Mouse (Mus musculus) midbrain, embryonic 15.5 days (tissue): Measurements from ENCODE around the gene Ank2. TPM values are rescaled to one million over a fixed set of nuclear protein-coding genes. Genes with fewer than 3 reads are reported as not detected.
A peak's percentile ranks its signal among the peaks of the same experiment; 100 is the strongest.

Experiments used
- ATAC-seq: fragments of 200-750 bp; cut with Nextera tagmentation; replicated peaks from 2 replicates; pipeline ENCODE4 v1.8.0; 2017; ENCODE audit warnings: moderate TSS enrichment
- H3K27ac ChIP-seq: fragments of 300-500 bp; sonication (generic); 2 replicates; pipeline ENCODE4 v1.5.1; 2015; ENCODE audit warnings: mild to moderate bottlenecking, inconsistent platforms
- H3K27me3 ChIP-seq: fragments of 300-500 bp; sonication (generic); replicated peaks from 2 replicates; pipeline ENCODE4 v1.6.1; 2015; ENCODE audit warnings: inconsistent platforms
- H3K36me3 ChIP-seq: fragments of 300-500 bp; sonication (generic); replicated peaks from 2 replicates; pipeline ENCODE4 v1.6.1; 2015; ENCODE audit warnings: inconsistent platforms
- H3K4me1 ChIP-seq: fragments of 300-500 bp; sonication (generic); 2 replicates; pipeline ENCODE4 v1.6.1; 2015; ENCODE audit warnings: inconsistent platforms
- H3K4me2 ChIP-seq: fragments of 300-500 bp; sonication (generic); 2 replicates; pipeline ENCODE4 v1.6.1; 2015; ENCODE audit warnings: inconsistent platforms, mild to moderate bottlenecking, moderate library complexity
- H3K4me3 ChIP-seq: fragments of 300-500 bp; sonication (generic); 2 replicates; pipeline ENCODE4 v1.5.1; 2015; ENCODE audit warnings: mild to moderate bottlenecking, inconsistent platforms
- H3K9ac ChIP-seq: fragments of 300-500 bp; sonication (generic); 2 replicates; pipeline ENCODE4 v1.6.1; 2015; ENCODE audit warnings: mild to moderate bottlenecking, inconsistent platforms
- H3K9me3 ChIP-seq: fragments of 300-500 bp; sonication (generic); 2 replicates; pipeline ENCODE4 v1.6.1; 2016; ENCODE audit warnings: inconsistent platforms
- WGBS: fragments of 180-500 bp; shearing (Covaris S2); methylation state at CpG from one replicate; pipeline ENCODE4 v1.1.7; 2015; ENCODE audit warnings: mixed read lengths; 5-methylcytosine and 5-hydroxymethylcytosine counted together
- polyA plus RNA-seq: library from polyadenylated mRNA; unstranded; fragments of >200 nt; fragmentation: Nextera tagmentation; extraction: Ambion mirVana; gene quantifications from 2 replicates; pipeline ENCODE4 v1.2.1, GENCODE M21; 2015

Ank2 gene
- polyA plus RNA-seq, 1 experiment from 2014 or later: 216 TPM

DNA sequence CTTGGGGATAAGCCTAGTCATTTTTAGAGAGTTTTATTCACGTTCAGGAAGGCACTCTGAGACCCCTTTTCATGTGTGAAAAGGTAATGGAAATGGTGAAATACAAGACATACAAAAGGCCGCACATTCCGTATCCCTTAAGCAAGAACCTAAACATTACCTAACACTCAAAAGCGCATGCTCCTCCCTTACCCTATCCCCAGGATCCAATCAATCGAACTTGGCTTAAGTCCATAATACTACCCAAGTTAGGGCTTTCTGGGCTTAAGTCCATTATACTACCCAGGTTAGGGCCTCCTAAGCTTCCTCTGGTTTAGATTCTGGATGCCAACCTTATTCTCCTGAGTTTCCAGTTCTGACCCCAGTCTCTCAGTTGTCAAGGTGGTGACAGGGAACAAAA is 516.3 kb downstream of the Ank2 start:
- ATAC-seq: no peak
- H3K27ac ChIP-seq: no peak overlapping the region
- H3K27me3 ChIP-seq: no peaks in the 10 kb centered on the region
- no peaks in the 10 kb centered on the region for H3K9me3 ChIP-seq
- H3K4me2 ChIP-seq: no peak overlapping the region
- H3K9ac ChIP-seq: no peak overlapping the region
- H3K4me1 ChIP-seq: no peaks in the 10 kb centered on the region
- peaks cover 26% of the 10 kb centered on the region for H3K36me3 ChIP-seq
- no peak overlapping the region for H3K4me3 ChIP-seq
- WGBS: 89% methylated on average over 5 of the region's 5 CpGs

DNA sequence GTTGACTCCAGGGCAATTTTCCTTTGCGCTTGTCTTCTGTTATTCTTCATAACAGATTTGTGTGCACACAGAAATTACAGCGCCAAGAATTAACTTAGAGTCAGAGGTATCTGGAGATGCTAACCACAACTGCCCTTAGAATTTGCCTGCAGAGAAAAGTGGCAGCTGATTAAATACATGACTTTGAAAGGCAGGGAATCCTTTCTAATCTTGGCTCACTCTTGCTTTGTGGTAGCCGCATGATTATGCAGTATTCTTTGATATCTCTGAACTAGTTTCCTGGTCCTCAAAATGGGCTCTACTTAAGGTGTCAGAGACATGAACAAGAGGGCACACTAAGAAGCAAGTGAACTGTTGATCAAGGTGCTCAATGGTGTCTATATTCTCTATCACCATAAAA is 518.0 kb downstream of the Ank2 start:
- Histone ChIP-seq H3K4me1 (no peaks in the 10 kb centered on the region), H3K27me3 (no peaks in the 10 kb centered on the region), H3K9ac (no peak overlapping the region), H3K27ac (no peak overlapping the region), H3K4me2 (no peak overlapping the region), H3K9me3 (no peaks in the 10 kb centered on the region), H3K4me3 (no peak overlapping the region), H3K36me3 (peaks cover 17% of the 10 kb centered on the region)
- 86% methylated on average over 3 of the region's 3 CpGs for WGBS
- no peak for ATAC-seq

DNA sequence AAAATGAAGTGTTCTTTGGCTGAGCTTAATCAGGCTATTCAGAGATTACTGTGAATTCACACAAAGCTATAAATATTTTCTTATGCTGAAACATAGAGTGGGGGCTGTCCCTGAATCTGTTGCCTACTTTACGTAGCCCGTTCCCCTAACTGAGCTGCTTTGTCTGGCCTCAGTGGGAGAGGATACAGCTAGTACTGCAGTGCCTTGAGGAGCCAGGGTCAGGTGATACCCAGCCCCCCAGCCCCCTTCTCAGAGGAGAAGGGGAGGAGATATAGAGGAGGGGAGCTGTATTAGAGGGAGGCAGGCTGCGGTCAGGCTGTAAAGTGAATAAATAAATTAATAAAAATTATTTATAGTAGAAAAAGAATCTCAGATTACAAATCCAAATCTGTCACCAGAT is 519.5 kb downstream of the Ank2 start:
- ATAC-seq: peak; percentile 45
- WGBS: 77% methylated on average over 3 of the region's 3 CpGs
- Histone ChIP-seq H3K4me2 (no peak overlapping the region), H3K4me3 (no peak overlapping the region), H3K9ac (no peak overlapping the region), H3K27ac (no peak overlapping the region), H3K9me3 (no peaks in the 10 kb centered on the region), H3K36me3 (peaks cover 24% of the 10 kb centered on the region), H3K4me1 (no peaks in the 10 kb centered on the region), H3K27me3 (no peaks in the 10 kb centered on the region)

DNA sequence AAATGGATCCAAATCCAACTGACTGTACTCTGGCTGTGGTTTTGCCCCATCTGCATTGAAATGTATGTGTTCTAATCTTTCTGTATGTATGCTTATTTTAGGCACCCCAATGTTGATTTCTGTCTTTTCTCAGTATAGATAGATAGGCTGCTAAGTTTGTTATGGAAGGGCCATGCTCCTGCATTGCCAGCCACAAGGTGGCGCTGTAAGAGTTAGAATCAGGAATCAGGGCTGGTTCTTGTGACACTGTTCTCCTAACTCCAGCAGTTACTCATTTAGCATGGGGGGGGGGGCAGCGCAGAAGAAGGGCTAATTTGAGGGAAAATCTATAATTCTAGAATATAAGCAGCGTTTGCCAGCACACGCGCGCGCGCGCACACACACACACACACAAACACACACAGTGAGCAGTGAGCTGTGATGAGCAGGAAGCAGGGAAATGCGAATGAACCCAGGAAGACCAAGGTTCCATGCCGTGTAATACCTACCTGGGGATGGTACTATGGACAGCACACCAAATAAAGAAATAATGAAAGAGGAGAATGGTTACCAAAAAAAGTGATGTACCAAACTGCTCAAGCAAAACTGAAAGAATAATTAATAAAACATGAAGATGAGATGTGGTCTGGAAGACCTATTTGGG is 520.3 kb downstream of the Ank2 start:
- H3K27ac ChIP-seq: no peak overlapping the region
- ATAC-seq: peak; percentile 72
- no peaks in the 10 kb centered on the region for H3K27me3 ChIP-seq
- H3K4me1 ChIP-seq: no peaks in the 10 kb centered on the region
- WGBS: 66% methylated on average over 11 of the region's 11 CpGs
- H3K4me2 ChIP-seq: no peak overlapping the region
- H3K36me3 ChIP-seq: peaks cover 24% of the 10 kb centered on the region
- H3K4me3 ChIP-seq: no peak overlapping the region
- no peak overlapping the region for H3K9ac ChIP-seq
- no peaks in the 10 kb centered on the region for H3K9me3 ChIP-seq

DNA sequence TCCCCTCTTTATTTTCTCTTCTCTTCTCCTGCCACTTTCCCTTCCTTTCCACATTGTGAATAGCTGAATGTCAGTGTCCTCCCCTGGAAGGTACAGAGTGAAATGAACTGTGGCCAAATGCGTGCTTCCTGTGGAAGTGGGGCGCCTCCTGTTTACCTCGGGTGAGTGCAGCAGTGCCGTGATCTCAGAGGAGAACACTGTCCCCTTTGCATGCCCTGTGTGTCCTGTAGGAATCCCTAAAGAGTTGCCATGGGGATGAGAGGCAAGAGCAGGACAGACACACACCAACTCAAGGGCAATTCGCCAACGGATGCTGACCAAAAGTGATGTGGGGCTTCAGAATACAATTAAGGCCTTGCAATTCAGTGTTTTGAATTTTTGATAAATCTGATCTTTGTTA is 521.8 kb downstream of the Ank2 start:
- 63% methylated on average over 6 of the region's 6 CpGs for WGBS
- no peak for ATAC-seq
- no peak overlapping the region for H3K27ac ChIP-seq

DNA sequence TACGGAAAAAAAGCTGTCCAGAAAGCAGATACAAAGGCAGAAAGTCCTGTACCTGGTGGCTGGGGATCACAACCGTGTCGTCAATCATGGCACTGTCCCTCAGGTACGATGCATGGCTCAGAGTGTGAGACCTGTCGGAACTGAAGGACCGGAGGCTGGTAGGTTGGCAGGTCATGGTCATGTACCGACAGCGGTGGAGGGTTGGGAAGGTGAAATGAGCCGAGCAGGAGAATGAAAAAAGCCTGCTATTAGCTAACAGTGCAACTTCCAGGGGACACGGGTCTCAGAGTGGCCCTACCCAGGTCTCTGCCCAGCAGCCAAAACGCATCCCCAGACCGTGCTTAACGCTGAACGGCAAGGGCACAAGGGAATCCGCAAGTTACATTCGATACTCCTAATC is 522.4 kb downstream of the Ank2 start:
- Histone ChIP-seq H3K9ac (no peak overlapping the region), H3K27me3 (no peaks in the 10 kb centered on the region), H3K4me2 (no peak overlapping the region), H3K27ac (0 out of 2 replicates have a peak overlapping the region, but pooled peaks have one; percentile 6), H3K36me3 (peaks cover 25% of the 10 kb centered on the region), H3K9me3 (no peaks in the 10 kb centered on the region), H3K4me3 (no peak overlapping the region), H3K4me1 (no peaks in the 10 kb centered on the region)
- no peak for ATAC-seq
- 81% methylated on average over 16 of the region's 16 CpGs for WGBS

More for the DNA sequence above, 521.8 kb downstream of the Ank2 start:
- Histone ChIP-seq H3K9ac (no peak overlapping the region), H3K4me2 (no peak overlapping the region), H3K27me3 (no peaks in the 10 kb centered on the region), H3K4me1 (no peaks in the 10 kb centered on the region), H3K4me3 (no peak overlapping the region), H3K9me3 (no peaks in the 10 kb centered on the region), H3K36me3 (peaks cover 27% of the 10 kb centered on the region)

DNA sequence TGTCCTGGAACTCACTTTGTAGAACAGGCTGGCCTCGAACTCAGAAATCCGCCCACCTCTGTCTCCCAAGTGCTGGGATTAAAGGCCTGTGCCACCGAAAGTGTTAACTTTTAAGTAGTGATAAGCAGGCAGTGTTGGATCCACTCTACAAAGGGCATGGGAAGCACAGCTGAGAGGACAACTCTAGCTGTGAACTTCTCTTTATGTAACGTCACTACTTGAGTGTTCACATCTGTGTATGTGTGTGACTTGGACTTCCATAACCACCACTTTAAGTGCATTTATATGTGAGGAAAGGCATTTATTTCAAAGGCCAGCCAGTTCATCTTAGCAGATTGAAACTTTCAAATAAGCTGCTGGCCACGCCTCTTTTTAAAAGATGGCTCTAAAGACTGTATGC is 523.7 kb downstream of the Ank2 start:
- H3K9ac ChIP-seq: no peak overlapping the region
- WGBS: 86% methylated on average over 5 of the region's 5 CpGs
- H3K9me3 ChIP-seq: no peaks in the 10 kb centered on the region
- peaks cover 12% of the 10 kb centered on the region for H3K36me3 ChIP-seq
- no peak overlapping the region for H3K4me3 ChIP-seq
- no peak overlapping the region for H3K27ac ChIP-seq
- no peaks in the 10 kb centered on the region for H3K27me3 ChIP-seq
- no peaks in the 10 kb centered on the region for H3K4me1 ChIP-seq
- no peak for ATAC-seq
- H3K4me2 ChIP-seq: no peak overlapping the region

DNA sequence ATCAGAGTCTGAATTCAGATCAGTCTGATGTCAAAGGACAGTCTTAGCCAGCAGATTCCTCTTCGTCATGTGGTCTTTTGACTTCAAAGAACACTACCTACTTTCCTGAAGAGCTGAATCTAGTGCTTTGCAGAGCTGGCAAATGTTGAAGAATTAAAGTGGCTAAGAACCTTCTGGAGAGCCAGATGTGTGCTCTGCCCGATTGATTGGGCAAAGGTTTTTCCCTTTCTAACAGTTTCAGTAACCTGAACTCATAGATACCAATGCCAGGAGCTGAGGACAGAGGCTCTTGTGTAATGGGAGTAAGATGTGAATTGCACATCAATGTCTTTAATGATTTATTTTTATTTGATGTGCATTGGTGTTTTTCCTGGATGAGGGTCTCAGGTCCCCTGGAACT is 525.6 kb downstream of the Ank2 start:
- Histone ChIP-seq H3K9me3 (no peaks in the 10 kb centered on the region), H3K4me3 (no peak overlapping the region), H3K27me3 (no peaks in the 10 kb centered on the region), H3K4me2 (no peak overlapping the region), H3K36me3 (peaks cover 10% of the 10 kb centered on the region; the same call in 1 of the 2 replicates), H3K27ac (no peak overlapping the region), H3K4me1 (no peaks in the 10 kb centered on the region), H3K9ac (no peak overlapping the region)
- 90% methylated on average over 2 of the region's 2 CpGs for WGBS
- no peak for ATAC-seq

DNA sequence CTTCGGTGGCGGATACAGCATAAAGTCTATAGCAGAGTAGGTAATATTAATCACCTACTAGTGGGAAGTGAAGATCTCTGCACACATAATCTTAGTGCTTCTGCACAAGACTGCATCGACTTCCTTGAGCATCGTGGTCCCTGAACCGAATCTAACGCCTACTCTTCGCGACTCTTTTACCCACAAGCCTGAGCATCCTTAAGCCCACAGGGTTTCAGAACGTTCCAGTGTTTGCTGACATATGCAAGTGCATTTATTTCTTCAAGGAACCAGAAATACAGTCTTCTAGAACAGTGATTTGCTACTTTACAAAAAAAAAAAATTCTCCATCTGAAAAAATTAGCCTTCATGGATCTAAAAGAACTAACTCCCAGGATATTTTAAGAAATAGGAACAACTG is 527.6 kb downstream of the Ank2 start:
- H3K27ac ChIP-seq: no peak overlapping the region
- no peak overlapping the region for H3K9ac ChIP-seq
- H3K36me3 ChIP-seq: peaks cover 10% of the 10 kb centered on the region; the same call in 1 of the 2 replicates
- no peaks in the 10 kb centered on the region for H3K9me3 ChIP-seq
- no peaks in the 10 kb centered on the region for H3K4me1 ChIP-seq
- no peak for ATAC-seq
- WGBS: 92% methylated on average over 9 of the region's 9 CpGs
- no peaks in the 10 kb centered on the region for H3K27me3 ChIP-seq
- no peak overlapping the region for H3K4me2 ChIP-seq
- no peak overlapping the region for H3K4me3 ChIP-seq

DNA sequence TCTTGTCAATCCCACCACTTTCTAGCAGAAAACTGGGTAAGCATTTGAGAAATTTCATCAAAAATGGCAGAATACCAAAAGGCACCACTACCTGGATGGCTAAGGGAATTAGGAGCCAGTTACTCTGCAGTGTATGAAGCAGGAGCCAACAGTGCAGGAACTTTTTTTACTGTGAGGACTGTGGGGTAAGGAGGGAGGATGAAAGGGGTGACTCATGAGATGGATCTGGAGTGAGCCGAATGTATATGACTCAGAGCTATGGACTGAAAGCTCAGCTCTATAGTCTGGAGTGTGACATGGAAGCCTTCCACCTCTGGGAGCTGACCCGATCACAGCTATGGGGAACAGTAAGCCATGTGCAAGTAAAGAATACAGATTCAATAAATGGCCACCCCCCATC is 530.4 kb downstream of the Ank2 start:
- Histone ChIP-seq H3K4me1 (no peaks in the 10 kb centered on the region), H3K9ac (no peak overlapping the region), H3K4me2 (no peak overlapping the region), H3K27me3 (no peaks in the 10 kb centered on the region), H3K9me3 (no peaks in the 10 kb centered on the region), H3K36me3 (peaks cover 9% of the 10 kb centered on the region), H3K4me3 (no peak overlapping the region), H3K27ac (no peak overlapping the region)
- ATAC-seq: no peak
- 92% methylated on average over 2 of the region's 2 CpGs for WGBS

DNA sequence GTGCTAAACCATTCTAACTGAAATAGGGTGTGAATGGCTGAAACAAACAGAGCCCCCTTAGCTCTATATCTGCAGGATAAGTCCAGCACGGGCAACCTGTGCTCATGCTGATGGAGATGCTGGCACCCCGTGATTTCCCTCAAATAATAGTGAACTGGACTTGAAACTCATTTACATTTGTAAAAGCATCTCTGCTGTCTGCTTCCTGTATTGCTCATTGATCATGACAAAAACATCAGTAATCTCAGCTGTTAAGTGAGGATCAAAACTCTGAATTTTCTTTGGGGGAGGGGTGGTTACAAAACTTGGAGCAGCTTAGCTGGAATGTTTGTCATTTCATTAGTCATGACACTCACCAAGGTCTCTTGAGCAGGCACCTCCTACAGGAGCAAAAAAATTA is 533.4 kb downstream of the Ank2 start:
- peaks cover 21% of the 10 kb centered on the region for H3K36me3 ChIP-seq
- no peak overlapping the region for H3K9ac ChIP-seq
- H3K4me2 ChIP-seq: no peak overlapping the region
- no peaks in the 10 kb centered on the region for H3K4me1 ChIP-seq
- no peaks in the 10 kb centered on the region for H3K27me3 ChIP-seq
- H3K9me3 ChIP-seq: no peaks in the 10 kb centered on the region
- no peak overlapping the region for H3K4me3 ChIP-seq
- 58% methylated on average over 2 of the region's 2 CpGs for WGBS
- ATAC-seq: no peak
- H3K27ac ChIP-seq: no peak overlapping the region

DNA sequence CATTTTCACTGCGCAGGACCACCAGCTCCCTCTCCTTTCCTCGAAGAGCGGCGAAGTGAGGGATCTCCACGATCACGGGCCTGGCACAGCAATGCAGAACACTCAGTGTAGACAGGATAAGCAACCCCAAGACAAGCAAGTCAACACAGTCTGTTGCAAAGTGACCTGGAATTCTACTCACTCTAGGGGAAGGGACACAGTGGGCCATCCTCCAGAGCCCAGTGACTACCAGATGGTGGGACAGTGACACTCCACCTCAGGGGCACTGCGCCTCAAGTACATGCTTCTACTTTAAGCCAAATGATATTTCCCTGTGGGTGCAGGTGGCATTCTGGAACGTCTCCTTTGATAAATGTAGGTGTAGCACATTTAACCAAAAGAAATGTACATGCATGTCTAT is 536.8 kb downstream of the Ank2 start:
- no peak for ATAC-seq
- no peak overlapping the region for H3K27ac ChIP-seq
- WGBS: 97% methylated on average over 8 of the region's 8 CpGs
- no peak overlapping the region for H3K9ac ChIP-seq
- peaks cover 42% of the 10 kb centered on the region for H3K36me3 ChIP-seq
- H3K9me3 ChIP-seq: no peaks in the 10 kb centered on the region
- H3K4me1 ChIP-seq: no peaks in the 10 kb centered on the region
- H3K4me3 ChIP-seq: no peak overlapping the region
- no peaks in the 10 kb centered on the region for H3K27me3 ChIP-seq
- H3K4me2 ChIP-seq: no peak overlapping the region

DNA sequence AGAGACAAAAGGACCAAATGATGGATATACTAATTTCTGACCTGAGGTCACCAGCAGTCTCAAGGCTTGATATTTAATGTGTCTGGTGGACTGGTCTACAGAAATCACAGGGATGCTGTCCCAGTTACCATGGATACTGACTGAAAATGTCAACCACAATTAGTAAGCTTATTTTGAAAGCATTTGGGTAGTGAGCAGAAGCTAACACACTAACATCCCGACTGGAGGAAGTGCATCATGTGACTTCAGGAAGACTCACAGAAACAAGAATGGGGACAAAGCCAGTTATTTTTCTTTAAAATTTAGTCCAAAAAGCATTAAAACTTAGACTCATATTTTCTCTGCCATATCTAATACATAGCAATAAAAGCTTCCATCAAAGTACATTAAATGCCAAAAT is 546.5 kb downstream of the Ank2 start:
- WGBS: 35% methylated on average over 1 of the region's 1 CpGs
- Histone ChIP-seq H3K9ac (no peak overlapping the region), H3K36me3 (peaks cover 28% of the 10 kb centered on the region; the same call in 1 of the 2 replicates), H3K27ac (no peak overlapping the region), H3K4me1 (no peaks in the 10 kb centered on the region), H3K4me2 (no peak overlapping the region), H3K9me3 (no peaks in the 10 kb centered on the region), H3K4me3 (no peak overlapping the region), H3K27me3 (no peaks in the 10 kb centered on the region)
- ATAC-seq: no peak
